Mouse (Mus musculus): ENCODE measurements around the gene Cxcr4. TPM values are rescaled to one million over a fixed set of nuclear protein-coding genes. Genes with fewer than 3 reads are reported as not detected.

The Cxcr4 gene
- polyA plus RNA-seq, 1 experiment from 2014 or later = 15.5 TPM

Other genes with a start within 250 kb of the Cxcr4 start
- gene Mcm6, start 232.6 kb downstream of the Cxcr4 start, polyA plus RNA-seq (2014; fragmentation: Nextera tagmentation; extraction: Ambion mirVana) = 292 and 301 TPM in 2 replicates
- 127 and 133 TPM in 2 replicates for gene Dars, start 174.9 kb downstream of the Cxcr4 start, polyA plus RNA-seq (2014; fragmentation: Nextera tagmentation; extraction: Ambion mirVana)

Measured in neural tube, embryonic 11.5 days (tissue).